Mouse (Mus musculus): ENCODE measurements at regions not wholly inside any gene's neighbourhood (a gene's known extent, or its start where the extent isn't known, plus 50 kb on each side); places are given as distances from the start of the nearest gene placed in this dataset.

DNA sequence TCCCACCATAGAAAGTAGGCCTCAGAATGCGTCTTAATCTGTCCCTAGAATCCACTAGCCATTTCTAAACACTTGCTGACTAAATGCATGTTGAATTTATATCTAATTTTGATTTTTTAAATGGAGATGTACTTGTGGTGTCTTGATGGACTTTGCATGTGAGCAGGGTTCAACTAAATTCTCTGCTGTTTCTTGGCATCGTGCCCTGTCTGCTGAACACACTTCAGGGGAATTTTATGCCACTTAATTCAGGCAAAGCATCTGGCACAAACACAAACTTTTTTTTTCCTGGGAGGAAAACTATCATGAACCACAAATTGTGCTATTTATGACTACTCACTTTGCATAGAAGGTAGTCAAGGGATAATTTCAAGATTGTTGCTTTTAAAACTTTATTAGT, 87.7 kb downstream of the Stc2 start:
- DNase-seq = peak; percentile 11 to 20

DNA sequence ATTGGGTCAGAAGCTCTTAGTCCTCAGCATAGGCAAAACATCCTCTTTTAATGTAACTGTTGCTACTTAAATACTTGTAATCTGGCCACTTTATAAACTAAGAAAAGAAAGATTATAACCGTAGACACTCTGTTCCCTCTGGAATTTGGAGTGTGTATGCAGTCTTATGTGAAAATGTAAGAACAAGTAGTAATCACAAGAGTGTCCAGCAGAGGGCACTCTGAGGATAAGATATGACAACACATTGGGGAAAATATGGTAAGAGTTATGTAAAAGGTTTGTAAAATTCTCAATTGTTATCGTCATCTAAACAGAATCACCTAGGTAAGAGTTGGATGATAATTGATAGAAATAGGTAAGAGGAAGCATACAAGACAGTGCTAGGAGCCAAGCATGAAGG, 66.2 kb upstream of the Gm17332 start:
- DNase-seq = peak; percentile 86 to 92
